ENCODE assay signal across 9 mouse cellular contexts in genomic region chr8:77213893-77214464, GRCm38 (mm10).
"Had no signal": no experiment of that assay in that cellular context is flagged by ENCODE, and none has a peak within 500 bp of the region (broad histone marks: within the 10 kb centered on the region; RNA-seq: fewer than 3 reads in every experiment).

No protein-coding gene starts in this region.

- H3K9ac ChIP-seq: liver, embryonic 14.5 days; neural tube, embryonic 15.5 days had no signal

- DNase-seq: kidney, adult 8-10 months; right cerebral cortex, postnatal 25 days; thymus, postnatal 4 days had no signal

- H3K9me3 ChIP-seq: midbrain, embryonic 10.5 days; neural tube, embryonic 15.5 days had no signal

- H3K4me3 ChIP-seq: left cerebral cortex, adult 2 months; midbrain, embryonic 10.5 days; myocyte; neural tube, embryonic 15.5 days had no signal

- ATAC-seq: intestine, postnatal 0 days had no signal

- H3K27me3 ChIP-seq: neural tube, embryonic 15.5 days had no signal

- H3K27ac ChIP-seq: left cerebral cortex, adult 2 months; liver, embryonic 14.5 days; midbrain, embryonic 10.5 days had no signal

- H3K36me3 ChIP-seq: midbrain, embryonic 10.5 days; neural tube, embryonic 15.5 days had no signal

- H3K4me2 ChIP-seq: neural tube, embryonic 15.5 days had no signal
